Mouse (Mus musculus) liver, postnatal 0 days (tissue): ENCODE measurements at regions not wholly inside any gene's neighbourhood (a gene's known extent, or its start where the extent isn't known, plus 50 kb on each side); places are given as distances from the start of the nearest gene placed in this dataset.

Source experiments
- CTCF ChIP-seq: sonication (generic); IDR thresholded peaks from 2 replicates; pipeline ENCODE4 v1.5.1; 2016; ENCODE audit warnings: antibody characterized with exemption, low read depth
- EP300 ChIP-seq: IDR thresholded peaks from 2 replicates; pipeline ENCODE4 v1.6.1; 2016; ENCODE audit warnings: antibody characterized with exemption, low read depth, mild to moderate bottlenecking

DNA sequence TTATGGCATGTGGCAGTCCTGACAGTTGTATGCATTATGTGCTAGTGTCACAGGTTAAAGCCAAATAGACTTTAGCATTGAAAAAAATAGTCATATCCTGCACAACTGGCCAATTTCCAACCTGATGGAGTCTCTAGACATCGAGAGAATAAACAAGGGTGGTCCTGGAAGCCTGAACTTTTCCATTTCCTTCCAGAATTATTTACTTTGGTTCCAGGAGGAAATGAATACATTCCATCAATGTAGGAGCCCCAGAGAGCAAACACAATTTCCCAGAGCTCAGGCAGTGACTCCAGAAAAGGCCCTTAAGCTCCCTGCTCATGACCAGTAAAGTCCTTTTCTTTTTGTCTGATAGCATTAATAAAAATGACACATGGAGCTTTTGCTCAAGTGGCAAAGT lies 151.9 kb upstream of the Got2 start:
- TF ChIP-seq EP300 (no peak), CTCF (no peak)
